Mouse (Mus musculus) embryonic fibroblast, embryonic 13.5 days (primary cell): ENCODE results near the gene Rhno1.

Source experiments
- CTCF ChIP-seq: IDR thresholded peaks from 2 replicates; pipeline ENCODE4 v1.5.1; 2011; ENCODE audit warnings: mild to moderate bottlenecking, control low read depth, low read length, moderate library complexity, borderline replicate concordance; ENCODE audit not compliant: insufficient read depth
- POLR2A ChIP-seq: IDR thresholded peaks from 2 replicates; pipeline ENCODE4 v1.6.1; 2011; ENCODE audit warnings: low read depth, mild to moderate bottlenecking, control low read depth, low read length, moderate library complexity

GRCm38 (mm10) chr6:128361901-128362300, 810 bp downstream of the Rhno1 start:
- no peak for TF ChIP-seq CTCF
- TF ChIP-seq POLR2A, result no peak
